Mouse (Mus musculus): ENCODE measurements at regions not wholly inside any gene's neighbourhood (a gene's known extent, or its start where the extent isn't known, plus 50 kb on each side); places are given as distances from the start of the nearest gene placed in this dataset.

- TF ChIP-seq CTCF (IDR thresholded peaks at IDR 0.05; ENCODE audit: low read depth) (no peak), EP300 (optimal IDR thresholded peaks at IDR 0.05) (no peak)
These were observed 144.6 kb downstream of the Klf6 start for GRCm38 (mm10) chr13:6005901-6006300.
